Mouse (Mus musculus) neural tube, embryonic 14.5 days (tissue): Measurements from ENCODE around the gene Lcat. TPM values are rescaled to one million over a fixed set of nuclear protein-coding genes. Genes with fewer than 3 reads are reported as not detected.

Experiments used
- ATAC-seq: fragments of 200-750 bp; cut with Nextera tagmentation; 2 replicates; pipeline ENCODE4 v1.8.0; 2017; ENCODE audit warnings: low read depth, mild to moderate bottlenecking, moderate TSS enrichment, moderate library complexity
- H3K27ac ChIP-seq: fragments of 300-500 bp; sonication (generic); 2 replicates; pipeline ENCODE4 v1.5.1; 2014; ENCODE audit warnings: low read depth, mild to moderate bottlenecking, control low read depth, low read length, moderate library complexity, mixed read lengths
- H3K27me3 ChIP-seq: fragments of 300-500 bp; sonication (generic); 2 replicates; pipeline ENCODE4 v1.6.1; 2014; ENCODE audit warnings: low read length; ENCODE audit not compliant: control insufficient read depth, insufficient read depth
- H3K36me3 ChIP-seq: fragments of 300-500 bp; sonication (generic); 2 replicates; pipeline ENCODE4 v1.6.1; 2014; ENCODE audit warnings: low read length, mixed read lengths; ENCODE audit not compliant: control insufficient read depth, insufficient read depth
- H3K4me1 ChIP-seq: fragments of 300-500 bp; sonication (generic); 2 replicates; pipeline ENCODE4 v1.6.1; 2014; ENCODE audit warnings: low read length; ENCODE audit not compliant: control insufficient read depth, insufficient read depth
- H3K4me2 ChIP-seq: fragments of 300-500 bp; sonication (generic); 2 replicates; pipeline ENCODE4 v1.6.1; 2014; ENCODE audit warnings: mild to moderate bottlenecking, low read depth, low read length, control low read depth
- H3K4me3 ChIP-seq: fragments of 300-500 bp; sonication (generic); 2 replicates; pipeline ENCODE4 v1.5.1; 2014; ENCODE audit warnings: low read depth, low read length, control low read depth, mixed read lengths
- H3K9ac ChIP-seq: fragments of 300-500 bp; sonication (generic); replicated peaks from 2 replicates; pipeline ENCODE4 v1.6.1; 2014; ENCODE audit warnings: low read depth, mild to moderate bottlenecking, control low read depth, low read length, mixed read lengths
- H3K9me3 ChIP-seq: fragments of 300-500 bp; sonication (generic); 2 replicates; pipeline ENCODE4 v1.6.1; 2016; ENCODE audit warnings: low read length; ENCODE audit not compliant: control insufficient read depth
- WGBS: fragments of 180-500 bp; shearing (Covaris S2); extraction: QIAGEN DNeasy Blood & Tissue Kit; methylation state at CpG from one replicate; pipeline ENCODE4 v1.1.7; 2014; 5-methylcytosine and 5-hydroxymethylcytosine counted together
- polyA plus RNA-seq: library from polyadenylated mRNA; unstranded; fragments of >200 nt; fragmentation: Nextera tagmentation; extraction: Ambion mirVana; gene quantifications from 2 replicates; pipeline ENCODE4 v1.2.1, GENCODE M21; 2014

The Lcat gene
- polyA plus RNA-seq, 1 experiment from 2014 or later = 2.7 TPM

DNA sequence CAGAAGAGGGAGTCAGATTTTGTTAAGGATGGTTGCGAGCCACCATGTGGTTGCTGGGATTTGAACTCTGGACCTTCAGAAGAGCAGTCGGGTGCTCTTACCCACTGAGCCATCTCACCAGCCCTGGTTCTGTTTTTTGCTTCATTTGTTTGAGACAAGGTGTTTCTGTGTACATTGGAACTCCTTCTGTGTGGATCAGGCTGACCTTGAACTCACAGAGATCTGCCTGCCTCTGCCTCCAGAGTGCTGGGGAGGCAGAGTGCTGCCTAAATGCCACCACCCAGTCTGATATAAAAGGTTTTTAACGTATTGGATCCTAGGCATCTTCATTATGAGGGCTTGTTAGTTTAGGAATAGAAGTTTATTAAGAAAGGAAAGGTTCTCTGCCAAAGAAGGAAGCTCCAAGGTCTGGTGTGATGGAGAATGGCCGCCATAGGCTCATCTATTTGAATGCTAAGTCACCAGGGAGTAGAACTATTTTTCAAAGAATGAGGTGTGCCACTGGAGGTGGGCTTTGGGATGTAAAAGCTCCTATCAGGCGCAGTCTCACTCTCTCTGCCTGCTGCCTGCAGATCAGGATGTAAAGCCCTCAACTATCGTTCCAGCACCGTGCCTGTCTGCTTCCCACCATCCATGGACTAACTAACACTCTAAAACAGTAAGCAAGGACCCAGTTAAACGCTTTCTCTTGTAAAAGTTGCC is 28.0 kb upstream of the Lcat start:
- ATAC-seq = no peak
- Histone ChIP-seq H3K4me3 (no peak overlapping the region), H3K9me3 (no peaks in the 10 kb centered on the region), H3K9ac (no peak overlapping the region), H3K4me2 (no peak overlapping the region), H3K27me3 (peaks cover 5% of the 10 kb centered on the region), H3K4me1 (no peaks in the 10 kb centered on the region), H3K27ac (no peak overlapping the region), H3K36me3 (no peaks in the 10 kb centered on the region)
- WGBS = 77% methylated on average over 8 of the region's 8 CpGs

DNA sequence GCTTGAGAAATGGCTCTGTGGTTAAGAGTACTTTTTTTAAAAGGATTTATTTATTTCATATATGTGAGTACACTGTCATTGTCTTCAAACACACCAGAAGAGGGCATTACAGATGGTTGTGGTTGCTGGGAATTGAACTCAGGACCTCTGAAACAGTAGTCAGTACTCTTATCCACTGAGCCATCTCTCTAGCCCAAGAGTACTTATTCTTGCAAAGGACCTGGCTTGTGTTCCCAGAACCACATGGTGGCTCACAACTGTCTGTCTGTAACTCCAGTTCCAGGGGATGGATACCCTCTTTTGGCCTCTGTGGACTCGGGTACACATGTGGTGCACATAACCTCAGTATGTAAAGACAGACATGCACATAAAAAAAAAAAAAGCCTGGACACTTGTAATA is 26.2 kb upstream of the Lcat start:
- Histone ChIP-seq H3K27me3 (peaks cover 12% of the 10 kb centered on the region), H3K4me2 (no peak overlapping the region), H3K36me3 (no peaks in the 10 kb centered on the region), H3K4me3 (no peak overlapping the region), H3K9ac (no peak overlapping the region), H3K9me3 (no peaks in the 10 kb centered on the region), H3K4me1 (0 out of 2 replicates have a peak, but pooled peaks cover 2% of the 10 kb centered on the region), H3K27ac (no peak overlapping the region)
- whole genome bisulfite sequencing = 70% methylated on average over 1 of the region's 1 CpGs
- no peak for ATAC-seq

DNA sequence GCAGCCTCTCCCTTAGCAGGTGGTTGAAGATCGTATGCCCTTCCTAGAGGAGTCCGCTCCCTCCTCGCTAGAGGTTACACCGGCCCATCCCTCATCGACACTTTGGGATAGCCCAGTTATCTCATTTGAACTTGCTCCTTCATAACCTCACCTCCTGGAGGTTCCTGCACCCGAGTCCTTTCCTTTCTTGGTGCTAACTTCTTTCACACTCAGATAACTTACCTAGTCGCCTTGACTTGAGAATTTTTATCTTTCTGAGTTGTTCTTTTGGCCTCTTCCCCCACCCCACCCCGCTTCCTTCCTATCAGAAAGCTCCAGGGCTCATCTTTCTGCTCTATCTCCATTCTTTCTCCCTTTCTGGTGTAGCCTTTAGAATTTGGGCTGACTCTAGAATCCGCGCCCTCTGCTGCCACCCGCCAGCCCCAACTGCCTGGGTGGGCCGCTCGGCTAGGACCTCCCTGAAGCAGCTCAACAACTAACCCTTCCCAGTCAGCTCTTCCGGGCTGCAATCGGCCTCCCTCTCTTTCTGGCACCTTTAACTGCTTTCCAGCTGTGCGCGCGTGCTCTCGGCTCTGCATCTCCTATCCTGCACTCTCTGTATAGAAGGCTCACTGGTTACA is 23.6 kb upstream of the Lcat start:
- Histone ChIP-seq H3K27me3 (peaks cover 12% of the 10 kb centered on the region), H3K4me1 (0 out of 2 replicates have a peak, but pooled peaks cover 2% of the 10 kb centered on the region), H3K36me3 (no peaks in the 10 kb centered on the region), H3K9me3 (no peaks in the 10 kb centered on the region), H3K9ac (no peak overlapping the region), H3K4me2 (no peak overlapping the region), H3K27ac (no peak overlapping the region), H3K4me3 (no peak overlapping the region)
- WGBS = 8% methylated on average over 19 of the region's 19 CpGs
- no peak for ATAC-seq

DNA sequence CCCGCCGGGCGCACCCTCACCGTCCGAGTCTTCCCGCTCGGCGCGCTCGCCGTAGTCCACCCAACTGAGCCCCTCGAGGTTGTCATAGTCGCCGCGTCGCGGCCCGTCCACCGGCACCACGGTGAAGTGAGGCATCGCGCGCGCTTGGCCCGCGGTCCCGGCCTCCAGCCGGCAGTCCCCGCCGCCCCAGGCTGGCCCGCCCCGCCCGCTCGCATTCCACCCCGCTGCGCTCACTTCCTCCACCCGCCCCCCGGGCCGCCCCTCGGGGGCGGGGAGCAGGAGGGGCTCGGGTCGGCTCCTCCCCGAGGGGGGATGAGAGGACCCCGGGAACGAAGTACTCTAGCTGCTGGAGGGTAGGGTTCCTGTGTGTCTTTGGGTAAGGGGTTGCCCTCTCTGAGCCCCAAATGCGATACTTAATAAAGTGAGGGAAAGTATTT is 22.7 kb upstream of the Lcat start, which contains the start of gene Slc12a4:
Gene Slc12a4 (minus strand): TSS at position 193 of the 437 bp plus-strand sequence.
- Histone ChIP-seq H3K9me3 (no peaks in the 10 kb centered on the region), H3K4me1 (0 out of 2 replicates have a peak, but pooled peaks cover 2% of the 10 kb centered on the region), H3K36me3 (no peaks in the 10 kb centered on the region), H3K4me2 (peak within 1 kb of the TSS; percentile 48), H3K4me3 (peak within 1 kb of the TSS; percentile 41), H3K9ac (peak within 1 kb of the TSS; percentile 44), H3K27me3 (peaks cover 12% of the 10 kb centered on the region), H3K27ac (no peak within 1 kb of the TSS)
- ATAC-seq = peak; percentile 75
- WGBS = 0% methylated on average over 39 of the region's 47 CpGs

DNA sequence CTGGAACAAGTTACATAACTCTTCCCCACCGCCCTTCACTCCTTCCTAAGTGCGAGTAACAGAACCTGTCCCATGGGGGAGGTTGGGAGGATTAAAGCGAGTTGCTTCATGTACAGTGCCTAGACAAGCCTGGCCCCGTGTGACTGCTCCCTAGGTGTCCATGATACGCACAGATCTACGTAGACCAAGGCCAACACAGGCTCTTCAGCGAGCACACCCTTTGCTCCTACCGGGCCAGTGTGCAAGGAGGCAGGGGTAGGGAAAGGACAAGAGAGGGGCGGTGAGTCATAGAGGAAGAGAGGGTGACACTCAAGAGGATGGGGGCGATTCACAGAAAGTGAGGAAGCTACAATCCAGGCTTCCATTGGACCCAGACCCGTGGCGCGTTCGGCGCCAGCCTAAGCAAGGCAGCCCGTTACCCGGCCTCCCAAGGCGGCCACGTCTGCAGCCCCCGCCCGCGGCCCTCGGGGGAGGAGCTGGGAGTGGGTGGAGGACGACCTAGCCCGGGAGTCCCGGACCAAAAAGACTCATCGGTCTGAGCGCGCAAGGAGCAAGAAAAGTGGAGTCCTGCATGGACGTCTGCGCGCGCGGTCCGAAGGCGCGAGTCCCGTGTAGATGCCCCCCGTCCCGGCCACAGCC is 22.2 kb upstream of the Lcat start:
- peak overlapping the region; percentile 48 for H3K4me2 ChIP-seq
- ATAC-seq = peak; percentile 72
- no peaks in the 10 kb centered on the region for H3K36me3 ChIP-seq
- H3K9ac ChIP-seq = peak overlapping the region; percentile 44
- no peaks in the 10 kb centered on the region for H3K9me3 ChIP-seq
- H3K4me3 ChIP-seq = peak overlapping the region; percentile 41
- no peak overlapping the region for H3K27ac ChIP-seq
- H3K4me1 ChIP-seq = 0 out of 2 replicates have a peak, but pooled peaks cover 2% of the 10 kb centered on the region
- peaks cover 12% of the 10 kb centered on the region for H3K27me3 ChIP-seq
- 3% methylated on average over 40 of the region's 40 CpGs for WGBS

DNA sequence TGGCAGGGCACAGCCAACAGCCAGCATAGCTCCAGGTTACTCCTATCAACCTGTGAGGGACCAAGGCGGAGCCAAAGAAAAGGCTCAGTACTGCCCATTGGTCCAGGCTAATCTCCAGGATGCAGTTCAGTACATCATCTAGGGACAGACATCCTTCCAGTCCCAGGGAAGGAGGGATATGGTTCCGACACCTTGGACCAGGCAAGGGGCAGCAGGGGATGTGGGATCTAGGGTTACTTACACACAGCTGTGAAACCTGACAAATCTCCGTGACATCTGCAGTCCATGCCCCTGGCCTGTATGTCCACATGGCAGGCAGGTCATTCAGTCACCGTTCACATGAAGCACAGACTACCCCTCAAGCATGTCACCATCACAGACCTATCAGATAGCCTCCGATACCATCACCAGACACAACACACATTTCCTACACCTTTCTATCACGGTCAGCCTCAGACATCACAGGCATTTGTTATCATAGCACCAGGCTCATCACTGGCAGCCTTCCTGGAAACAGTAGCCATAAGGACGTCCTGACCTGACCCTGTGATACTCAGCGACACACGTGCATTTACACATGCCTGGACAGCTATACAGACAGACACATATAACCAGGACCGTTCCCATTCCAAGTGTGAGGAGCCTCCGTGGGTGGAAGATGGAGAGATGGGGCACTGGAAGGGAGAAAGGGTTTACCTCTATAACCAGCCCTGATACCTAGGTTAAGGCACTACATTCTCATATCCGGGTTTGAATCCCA is 21.5 kb upstream of the Lcat start:
- Histone ChIP-seq H3K4me2 (peak overlapping the region; percentile 48), H3K9ac (no peak overlapping the region), H3K27me3 (peaks cover 12% of the 10 kb centered on the region), H3K9me3 (no peaks in the 10 kb centered on the region), H3K4me1 (0 out of 2 replicates have a peak, but pooled peaks cover 2% of the 10 kb centered on the region), H3K27ac (no peak overlapping the region), H3K36me3 (no peaks in the 10 kb centered on the region), H3K4me3 (peak overlapping the region; percentile 41)
- no peak for ATAC-seq
- WGBS = 76% methylated on average over 12 of the region's 12 CpGs

DNA sequence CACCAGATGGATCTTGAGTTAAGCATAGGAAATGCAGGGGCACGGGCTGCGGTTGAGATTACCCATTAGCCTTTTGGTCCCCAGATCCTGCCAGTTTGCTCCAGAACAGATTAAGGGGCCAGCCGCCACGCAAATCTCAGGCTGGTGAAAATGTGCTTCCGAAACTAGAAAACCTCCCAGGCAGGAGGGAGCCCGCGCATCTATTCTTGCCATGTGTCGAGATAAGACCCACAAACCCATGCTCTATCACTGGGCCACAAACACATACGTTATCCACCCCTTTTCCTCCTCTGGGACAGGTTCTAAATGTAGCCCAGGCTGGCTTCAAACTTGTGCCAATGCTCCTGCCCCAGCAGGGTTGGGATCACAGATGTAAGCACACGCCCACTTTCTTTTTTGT is 18.4 kb upstream of the Lcat start:
- WGBS = 92% methylated on average over 10 of the region's 10 CpGs
- H3K27ac ChIP-seq = no peak overlapping the region
- H3K4me1 ChIP-seq = 0 out of 2 replicates have a peak, but pooled peaks cover 2% of the 10 kb centered on the region
- no peaks in the 10 kb centered on the region for H3K9me3 ChIP-seq
- H3K4me3 ChIP-seq = no peak overlapping the region
- peaks cover 7% of the 10 kb centered on the region for H3K27me3 ChIP-seq
- ATAC-seq = no peak
- no peak overlapping the region for H3K4me2 ChIP-seq
- no peaks in the 10 kb centered on the region for H3K36me3 ChIP-seq
- no peak overlapping the region for H3K9ac ChIP-seq

DNA sequence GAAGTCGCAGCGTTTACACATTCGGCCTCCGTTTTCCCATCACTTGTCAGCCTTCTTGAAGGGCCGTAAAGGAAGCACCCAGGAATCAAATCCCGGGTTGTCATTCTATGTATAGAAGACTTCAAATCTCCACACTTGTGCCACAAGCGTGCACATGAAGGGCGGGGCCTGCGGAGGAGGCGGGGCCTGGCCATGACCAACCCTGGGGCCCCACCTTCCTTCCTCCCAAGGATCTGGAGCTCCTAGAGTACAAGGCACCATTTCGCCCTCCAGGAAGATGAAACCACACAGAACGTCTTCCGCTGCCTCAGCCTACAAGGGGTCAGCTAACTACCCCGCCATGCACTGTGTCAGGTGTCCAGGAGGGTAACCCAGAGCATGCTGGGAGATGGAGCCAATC is 17.9 kb upstream of the Lcat start:
- Histone ChIP-seq H3K4me2 (no peak overlapping the region), H3K4me1 (0 out of 2 replicates have a peak, but pooled peaks cover 2% of the 10 kb centered on the region), H3K4me3 (no peak overlapping the region), H3K27ac (no peak overlapping the region), H3K9ac (no peak overlapping the region), H3K9me3 (no peaks in the 10 kb centered on the region), H3K36me3 (no peaks in the 10 kb centered on the region), H3K27me3 (peaks cover 7% of the 10 kb centered on the region)
- 83% methylated on average over 14 of the region's 14 CpGs for WGBS
- no peak for ATAC-seq
